Mouse (Mus musculus): ENCODE measurements around the gene Cul7.

- 0 out of 2 replicates have a peak, but pooled peaks have one; percentile 9 for TF ChIP-seq POLR2A (IDR thresholded peaks at IDR 0.05; ENCODE audit: insufficient read depth, low read depth, low read length)
- TF ChIP-seq CTCF (IDR thresholded peaks at IDR 0.05; ENCODE audit: insufficient read depth, low read depth, low read length), result 0 out of 2 replicates have a peak, but pooled peaks have one; percentile 13
Measured at GRCm38 (mm10) chr17:46679843-46680759, 30.0 kb downstream of the Cul7 start.
